Mouse (Mus musculus) gastrocnemius, postnatal 4 days (tissue): Measurements from ENCODE around the gene Coro7. TPM values are rescaled to one million over a fixed set of nuclear protein-coding genes. Genes with fewer than 3 reads are reported as not detected.

ENCODE experiments used
- DNase-seq, 2 experiments: peaks; one replicate each; pipeline ENCODE4 v3.0.0; 2021 to 2022; ENCODE audit warnings: low spot score in 2 of 2, mixed read lengths in 2 of 2
- total RNA-seq, 2 experiments: library from RNA; stranded (reverse); gene quantifications; 2 replicates each; pipeline ENCODE4 v1.2.3; 2021

Coro7 gene
- total RNA-seq, 2 experiments from 2014 or later = 27.3 to 28.5 TPM

GRCm38 (mm10) chr16:4624481-4625110, 55.0 kb downstream of the Coro7 start, which contains the start of gene Pam16:
Gene Pam16, minus strand, starts transcription at chr16:4624988.
- DNase-seq = peak; percentile 86 to 93

- DNase-seq = no peak
Observed at GRCm38 (mm10) chr16:4624074-4624473, 55.5 kb downstream of the Coro7 start.

GRCm38 (mm10) chr16:4616829-4617228, 62.7 kb downstream of the Coro7 start:
- no peak for DNase-seq

GRCm38 (mm10) chr16:4615297-4615696, 64.3 kb downstream of the Coro7 start:
- no peak for DNase-seq

- DNase-seq = no peak
Observed at GRCm38 (mm10) chr16:4614639-4615038, 64.9 kb downstream of the Coro7 start.

DNA sequence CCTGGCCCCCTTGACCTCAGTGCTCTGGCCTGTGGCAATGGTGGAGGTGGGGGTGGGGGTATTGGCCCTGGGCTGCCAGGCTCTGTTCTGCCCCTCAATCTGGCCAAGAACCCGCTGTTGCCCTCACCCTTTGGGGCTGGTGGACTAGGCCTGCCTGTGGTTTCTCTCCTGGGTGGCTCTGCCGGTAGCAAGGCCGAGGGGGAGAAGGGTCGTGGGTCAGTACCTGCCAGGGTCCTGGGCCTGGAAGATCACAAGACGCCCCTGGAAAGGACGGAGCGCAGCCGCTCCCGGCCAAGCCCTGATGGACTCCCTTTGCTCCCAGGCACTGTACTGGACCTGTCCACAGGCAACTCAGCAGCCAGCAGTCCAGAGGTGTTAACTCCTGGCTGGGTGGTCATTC, 65.8 kb downstream of the Coro7 start:
- no peak for DNase-seq

GRCm38 (mm10) chr16:4611676-4612075, 67.9 kb downstream of the Coro7 start:
- no peak for DNase-seq

- DNase-seq = no peak
Observed at GRCm38 (mm10) chr16:4611193-4611592, 68.4 kb downstream of the Coro7 start.

DNA sequence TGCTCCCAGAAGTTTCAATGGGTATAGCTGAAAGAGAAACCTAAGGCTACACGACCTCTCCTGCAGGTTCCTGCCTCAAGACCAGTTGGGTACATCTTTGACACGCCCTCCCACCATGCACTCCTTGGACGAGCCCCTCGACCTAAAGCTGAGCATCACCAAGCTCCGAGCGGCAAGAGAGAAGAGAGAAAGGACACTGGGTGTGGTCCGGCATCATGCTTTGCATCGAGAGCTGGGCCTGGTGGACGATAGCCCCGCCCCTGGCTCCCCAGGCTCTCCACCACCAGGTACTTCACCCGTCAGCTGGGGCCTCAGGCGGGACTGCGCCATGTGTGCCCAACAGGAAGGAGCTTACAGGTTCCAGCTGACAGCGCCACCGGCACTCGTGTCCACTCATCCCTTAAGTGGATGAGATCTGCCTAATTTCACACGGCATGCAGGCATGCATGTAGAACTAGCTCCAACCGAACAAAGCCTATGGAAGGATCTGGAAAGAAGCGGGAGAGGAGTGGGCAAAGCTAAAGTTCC, 71.0 kb downstream of the Coro7 start:
- DNase-seq = no peak

DNA sequence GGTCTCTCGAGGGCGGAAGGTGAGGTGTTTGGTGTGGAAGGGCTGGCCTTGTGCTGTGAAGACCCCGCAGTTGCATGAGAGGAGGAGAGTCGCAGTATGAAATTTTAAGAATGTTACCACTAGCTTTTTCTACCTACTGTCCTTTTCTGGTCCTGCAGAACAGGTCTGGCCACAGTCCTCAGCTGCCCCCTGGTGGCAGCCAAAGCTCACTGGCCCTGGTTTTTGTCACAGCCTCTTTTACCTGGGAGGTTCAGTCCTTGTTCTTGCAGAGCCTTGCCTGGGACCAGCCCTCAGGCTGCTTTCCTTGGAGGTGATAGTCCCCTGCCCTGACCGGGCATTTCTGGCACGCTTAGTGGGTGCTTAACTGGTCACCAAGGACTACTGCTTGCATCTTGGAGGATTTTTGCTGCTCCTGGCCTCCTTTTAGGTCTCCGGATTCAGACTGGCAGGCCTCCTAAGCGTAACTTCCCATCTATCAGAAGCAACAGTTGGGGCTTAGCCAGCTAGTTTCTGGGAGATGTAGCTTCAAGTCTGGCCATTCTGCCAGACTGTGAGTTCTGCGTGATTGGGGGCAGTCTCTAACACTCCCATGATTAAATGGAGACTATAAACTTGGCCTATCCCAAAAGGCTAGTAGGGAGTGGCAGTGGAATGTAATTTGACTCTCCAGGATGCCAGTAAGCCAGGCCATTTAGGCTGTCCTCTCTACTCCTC, 71.6 kb downstream of the Coro7 start:
- peak; percentile 62 to 77 for DNase-seq

DNA sequence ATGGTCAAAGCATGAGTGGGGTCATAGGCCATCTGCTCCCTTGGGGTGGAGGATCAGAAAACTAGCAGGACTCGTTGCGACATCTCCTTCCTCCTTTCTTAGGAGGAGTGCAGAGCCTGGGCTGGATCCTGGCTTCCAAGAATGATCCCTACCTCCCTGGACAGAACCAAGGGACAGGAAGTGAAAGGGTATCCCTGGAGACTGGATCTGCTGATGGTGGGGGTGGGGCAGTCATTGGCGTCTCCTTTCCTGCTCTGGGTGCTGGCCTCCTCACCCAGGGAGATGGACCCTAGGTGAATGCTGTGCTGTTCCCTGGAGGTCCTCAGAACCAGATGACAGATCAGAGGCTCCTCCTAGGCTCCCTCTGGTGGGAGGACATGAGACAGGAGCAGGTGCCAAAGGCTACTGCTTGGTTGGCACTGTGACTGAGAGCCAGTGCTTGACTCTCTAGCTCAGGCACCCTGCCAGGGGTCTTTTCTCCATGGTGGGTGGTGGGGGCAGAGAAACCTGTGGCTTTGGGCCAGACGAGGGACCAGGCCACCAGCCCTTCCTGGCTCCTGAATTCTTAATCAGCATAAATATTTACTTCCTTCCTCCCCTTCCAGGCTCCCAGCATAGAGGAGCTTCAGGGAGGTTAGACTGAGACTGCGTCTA, 73.0 kb downstream of the Coro7 start:
- peak in 1 of 2 experiments; percentile 42 for DNase-seq

GRCm38 (mm10) chr16:4605514-4606131, 74.0 kb downstream of the Coro7 start:
- no peak for DNase-seq

DNA sequence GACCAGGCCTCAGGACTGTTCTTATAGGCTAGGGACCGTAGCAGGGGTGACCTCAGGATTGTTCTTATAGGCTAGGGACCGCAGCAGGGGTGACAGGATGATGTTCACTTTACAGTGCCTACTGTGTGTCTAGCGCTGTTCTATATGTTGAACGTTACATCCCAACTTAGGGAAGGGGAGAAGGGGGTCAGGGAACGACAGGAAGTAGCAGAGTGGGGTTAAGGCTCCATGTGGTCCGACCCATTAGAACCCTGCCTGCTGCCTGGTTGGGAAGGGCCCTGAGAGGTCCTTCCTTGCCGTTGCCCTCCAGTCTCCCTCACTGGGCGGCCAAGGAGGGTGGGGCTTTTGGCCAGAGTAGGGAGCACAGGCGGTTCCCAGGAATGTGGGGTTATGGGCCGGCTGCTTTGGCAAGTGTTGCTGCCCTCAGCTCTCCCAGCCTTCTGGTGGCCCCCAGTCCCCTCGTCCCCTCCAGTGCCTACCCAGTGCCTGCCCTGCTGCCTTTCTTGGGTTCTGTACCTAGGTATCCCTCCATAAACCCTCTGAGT, 75.2 kb downstream of the Coro7 start:
- DNase-seq = no peak

- DNase-seq = no peak
Observed at GRCm38 (mm10) chr16:4603453-4603837, 76.1 kb downstream of the Coro7 start.

DNA sequence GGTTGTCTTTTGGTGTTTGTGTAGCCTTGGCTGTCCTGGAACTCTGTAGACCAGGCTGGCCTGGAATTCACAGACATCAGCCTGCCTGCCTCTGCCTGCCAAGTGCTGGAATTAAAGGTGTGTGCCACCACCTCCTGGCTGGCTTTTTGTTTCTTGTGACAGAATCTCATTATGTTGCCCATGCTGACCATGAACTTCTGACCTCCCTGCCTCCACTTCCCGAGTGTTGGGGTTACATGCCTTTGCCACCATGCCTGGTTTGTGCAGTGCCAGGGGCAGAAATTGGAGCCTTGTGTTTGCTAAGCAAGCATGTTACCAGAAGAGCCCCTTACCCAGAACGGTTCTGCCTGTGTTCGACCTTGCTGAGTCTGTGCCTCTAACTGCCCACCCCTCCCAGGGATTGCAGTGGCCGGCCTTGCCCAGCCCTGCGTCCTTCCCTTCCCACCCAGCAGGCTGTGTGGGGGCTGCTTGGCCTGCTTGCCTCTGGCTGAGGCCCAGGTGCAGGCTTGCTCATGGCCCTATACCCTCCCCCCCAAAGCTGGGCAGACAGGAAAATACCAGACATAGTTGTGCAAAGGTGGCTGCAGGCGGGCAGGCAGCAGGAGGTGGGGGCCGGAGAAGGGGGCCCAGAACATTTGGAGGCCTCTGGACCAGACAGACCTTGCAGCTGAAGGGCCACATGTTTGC, 76.7 kb downstream of the Coro7 start:
- DNase-seq = no peak

DNA sequence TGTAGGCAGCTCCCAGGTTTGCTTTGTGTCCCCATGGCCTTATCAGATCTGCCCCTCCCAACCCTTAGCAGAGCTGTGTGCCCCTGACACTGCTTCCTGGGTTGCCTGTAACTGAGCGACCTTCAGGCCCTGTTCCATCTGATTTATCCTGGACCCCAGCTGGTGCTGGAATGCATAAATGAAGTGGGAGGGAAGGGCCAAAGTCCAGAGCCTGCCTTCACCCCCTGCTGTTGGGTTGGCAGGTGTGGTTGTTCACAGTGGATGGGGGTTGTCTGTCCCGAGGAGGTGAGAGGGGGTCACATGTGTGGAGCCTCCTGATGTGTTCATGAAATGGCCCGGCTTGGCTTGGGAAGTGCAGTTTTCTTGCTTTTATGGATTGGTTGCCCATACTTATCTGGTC, 77.4 kb downstream of the Coro7 start:
- DNase-seq = no peak

DNA sequence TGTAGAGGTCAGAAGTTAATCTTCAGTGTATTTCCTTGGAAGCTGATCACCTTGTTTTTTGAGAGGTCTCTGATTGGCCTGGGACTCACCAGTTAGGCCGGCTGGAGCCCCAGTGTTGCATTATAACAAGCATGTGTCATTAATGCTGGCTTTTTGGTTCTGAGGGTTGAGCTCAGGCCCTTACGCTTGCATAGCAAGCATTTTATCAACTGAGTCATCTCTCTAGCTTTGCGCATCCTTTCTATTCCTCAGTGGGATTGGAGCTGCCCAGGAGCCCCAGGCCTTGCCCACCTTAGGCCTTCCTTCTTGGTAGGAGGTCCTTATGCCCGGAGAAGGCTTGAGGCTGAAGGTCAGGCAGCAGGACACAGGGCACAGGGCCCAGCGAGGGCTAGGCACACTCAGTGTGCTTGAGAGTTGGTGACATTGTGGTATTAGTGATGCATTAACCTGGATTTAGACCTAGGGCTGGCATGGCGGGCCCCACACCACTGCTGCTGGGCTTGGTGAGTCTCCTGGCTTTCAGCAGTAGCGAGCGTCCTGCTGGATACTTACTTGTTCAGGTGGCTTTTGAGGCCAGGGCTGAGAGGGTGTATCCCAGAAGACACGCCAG, 78.8 kb downstream of the Coro7 start:
- no peak for DNase-seq

GRCm38 (mm10) chr16:4599616-4600015, 80.0 kb downstream of the Coro7 start:
- no peak for DNase-seq

DNA sequence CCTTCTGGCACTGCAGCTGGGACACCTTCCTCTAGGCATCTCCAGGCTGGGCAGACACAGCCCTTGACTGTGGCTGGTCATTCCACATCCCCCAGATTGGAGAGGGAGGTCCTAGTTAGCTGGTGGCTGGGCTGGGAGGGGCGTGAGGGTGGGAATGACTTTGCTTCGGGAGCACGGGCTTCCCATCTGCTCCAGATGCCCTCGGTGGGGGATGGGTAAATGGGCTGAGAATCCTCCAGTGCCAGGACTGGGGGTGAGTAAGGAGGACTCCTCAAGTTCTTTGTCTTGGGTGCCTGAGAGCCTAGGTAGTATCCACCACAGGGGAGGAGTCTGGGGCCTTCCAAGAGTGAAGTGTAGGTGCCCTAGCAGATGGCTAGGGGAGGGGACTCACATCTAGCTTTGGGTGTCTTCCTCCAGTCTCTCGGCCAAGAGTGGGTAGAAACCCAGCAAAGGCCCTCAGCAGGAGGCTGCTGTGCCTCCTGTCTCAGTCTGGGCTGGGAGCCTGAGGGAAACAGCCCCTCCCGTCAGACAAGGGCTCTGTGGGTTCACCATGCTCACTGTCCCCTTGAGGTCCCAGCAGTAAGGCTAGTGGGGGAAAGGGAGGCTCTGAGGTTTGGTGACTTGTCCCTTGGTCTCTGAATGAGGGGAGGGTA, 80.6 kb downstream of the Coro7 start:
- DNase-seq = no peak

- peak in 1 of 2 experiments; percentile 8 for DNase-seq
Observed at GRCm38 (mm10) chr16:4598041-4598440, 81.5 kb downstream of the Coro7 start.
